Mouse (Mus musculus): ENCODE measurements around the gene Sox15. TPM values are rescaled to one million over a fixed set of nuclear protein-coding genes. Genes with fewer than 3 reads are reported as not detected.

Gene Sox15
- total and polyA plus RNA-seq, 3 experiments = 0.17 to 0.54 TPM; not detected in 1

- no peaks in the 10 kb centered on the region for H3K27me3 ChIP-seq (replicated peaks)
These were observed 34.8 kb downstream of the Sox15 start for GRCm38 (mm10) chr11:69689891-69690290.

GRCm38 (mm10) chr11:69692196-69692811 lies 37.2 kb downstream of the Sox15 start:
- no peaks in the 10 kb centered on the region for H3K79me2 ChIP-seq (replicated peaks; ENCODE audit: control insufficient read depth, extremely low read depth, insufficient read depth, poor library complexity, severe bottlenecking)
- no peak for DNase-seq (ENCODE audit: extremely low read depth)
- H3K4me3 ChIP-seq (replicated peaks in 1 of 3; ENCODE audit: low read depth in 2 of 3, low read length in 2 of 3, poor library complexity in 1 of 3) = no peak overlapping the region
- H3K27me3 ChIP-seq (replicated peaks) = no peaks in the 10 kb centered on the region
- dilution Hi-C loops (cut with MboI; ENCODE audit: extremely low pct_ligation_motif_present, extremely low pct_unique_long_range_greater_than_20kb, low sequenced_read_pairs) = no loop called here
- no peaks in the 10 kb centered on the region for H3K4me1 ChIP-seq (ENCODE audit: control insufficient read depth in 1 of 2, insufficient read depth in 2 of 2)
- H3K4me2 ChIP-seq (ENCODE audit: insufficient read depth, low read depth, poor library complexity, severe bottlenecking) = no peak overlapping the region
- in situ Hi-C loops (cut with MboI; ENCODE audit: low pct_ligation_motif_present, low pct_unique_long_range_greater_than_20kb, low sequenced_read_pairs) = no loop called here
- H3K9me3 ChIP-seq (replicated peaks; ENCODE audit: low read length) = no peaks in the 10 kb centered on the region
- H3K27ac ChIP-seq (ENCODE audit: insufficient read depth, low read depth) = no peak overlapping the region
- H3K36me3 ChIP-seq (replicated peaks in 1 of 2; ENCODE audit: control insufficient read depth in 1 of 2, insufficient read depth in 1 of 2, low read length in 1 of 2) = no peaks in the 10 kb centered on the region
- TF ChIP-seq SMC3 (IDR thresholded peaks at IDR 0.05; ENCODE audit: low read depth, low read length) (no peak), HCFC1 (IDR thresholded peaks at IDR 0.05; ENCODE audit: low read depth, low read length) (no peak), ZNF384 (IDR thresholded peaks at IDR 0.05; ENCODE audit: low read depth, low read length) (no peak), ZC3H11A (IDR thresholded peaks at IDR 0.05; ENCODE audit: low read depth, low read length) (no peak), PAX5 (IDR thresholded peaks at IDR 0.05; ENCODE audit: low read length) (no peak), ZKSCAN1 (IDR thresholded peaks at IDR 0.05; ENCODE audit: borderline replicate concordance, low read depth, low read length) (no peak), NELFE (IDR thresholded peaks at IDR 0.05; ENCODE audit: low read depth, low read length) (no peak), CTCF (conservative IDR thresholded peaks at IDR 0.05 in 1 of 2, IDR thresholded peaks at IDR 0.05 in 1 of 2; ENCODE audit: low read depth in 2 of 2, low read length in 2 of 2) (no peak), MAZ (IDR thresholded peaks at IDR 0.05; ENCODE audit: low read depth, low read length) (no peak), JUND (conservative IDR thresholded peaks at IDR 0.05; ENCODE audit: low read depth, low read length) (no peak), MXI1 (IDR thresholded peaks at IDR 0.05; ENCODE audit: low read depth, low read length) (no peak), ZMIZ1 (IDR thresholded peaks at IDR 0.05; ENCODE audit: low read depth, low read length) (no peak), KAT2A (IDR thresholded peaks at IDR 0.05; ENCODE audit: insufficient replicate concordance, low read length) (no peak), CHD2 (IDR thresholded peaks at IDR 0.05; ENCODE audit: low read length) (no peak)
- no peak overlapping the region for H3K9ac ChIP-seq (ENCODE audit: insufficient read depth, low read depth)

More at GRCm38 (mm10) chr11:69689891-69690290, 34.8 kb downstream of the Sox15 start:
- H3K27ac ChIP-seq (ENCODE audit: insufficient read depth, low read depth) = no peak overlapping the region
- dilution Hi-C loops (cut with MboI; ENCODE audit: extremely low pct_ligation_motif_present, extremely low pct_unique_long_range_greater_than_20kb, low sequenced_read_pairs) = no loop called here
- no peak overlapping the region for H3K4me3 ChIP-seq (replicated peaks in 1 of 3; ENCODE audit: low read depth in 2 of 3, low read length in 2 of 3, poor library complexity in 1 of 3)
- H3K9me3 ChIP-seq (replicated peaks; ENCODE audit: low read length) = no peaks in the 10 kb centered on the region
- no peak for DNase-seq (ENCODE audit: extremely low read depth)
- H3K79me2 ChIP-seq (replicated peaks; ENCODE audit: control insufficient read depth, extremely low read depth, insufficient read depth, poor library complexity, severe bottlenecking) = no peaks in the 10 kb centered on the region
- in situ Hi-C loops (cut with MboI; ENCODE audit: low pct_ligation_motif_present, low pct_unique_long_range_greater_than_20kb, low sequenced_read_pairs) = loop anchor here (10.0 kb wide), 1 partner anchor 55 kb away; no protein-coding TSS in a partner anchor
- H3K36me3 ChIP-seq (replicated peaks in 1 of 2; ENCODE audit: control insufficient read depth in 1 of 2, insufficient read depth in 1 of 2, low read length in 1 of 2) = no peaks in the 10 kb centered on the region
- no peak overlapping the region for H3K4me2 ChIP-seq (ENCODE audit: insufficient read depth, low read depth, poor library complexity, severe bottlenecking)
- peaks cover 4 to 16% of the 10 kb centered on the region in 2 experiments for H3K4me1 ChIP-seq (ENCODE audit: control insufficient read depth in 1 of 2, insufficient read depth in 2 of 2)
- no peak overlapping the region for H3K9ac ChIP-seq (ENCODE audit: insufficient read depth, low read depth)
- no peak for TF ChIP-seq NELFE (IDR thresholded peaks at IDR 0.05; ENCODE audit: low read depth, low read length)
- TF ChIP-seq CHD2 (IDR thresholded peaks at IDR 0.05; ENCODE audit: low read length) = no peak
- TF ChIP-seq KAT2A (IDR thresholded peaks at IDR 0.05; ENCODE audit: insufficient replicate concordance, low read length) = no peak
- no peak for TF ChIP-seq USF1 (IDR thresholded peaks at IDR 0.05; ENCODE audit: low read depth, low read length)
- no peak for TF ChIP-seq BHLHE40 (IDR thresholded peaks at IDR 0.05; ENCODE audit: low read depth, low read length)
- TF ChIP-seq ZMIZ1 (IDR thresholded peaks at IDR 0.05; ENCODE audit: low read depth, low read length) = no peak
- no peak for TF ChIP-seq UBTF (IDR thresholded peaks at IDR 0.05; ENCODE audit: low read depth, low read length)
- no peak for TF ChIP-seq IRF4 (IDR thresholded peaks at IDR 0.05; ENCODE audit: low read depth, low read length)
- no peak for TF ChIP-seq JUND (conservative IDR thresholded peaks at IDR 0.05; ENCODE audit: low read depth, low read length)
- no peak for TF ChIP-seq ZKSCAN1 (IDR thresholded peaks at IDR 0.05; ENCODE audit: borderline replicate concordance, low read depth, low read length)
- no peak for TF ChIP-seq ZC3H11A (IDR thresholded peaks at IDR 0.05; ENCODE audit: low read depth, low read length)
- TF ChIP-seq MYC (IDR thresholded peaks at IDR 0.05; ENCODE audit: low read depth, low read length) = no peak
- TF ChIP-seq SMC3 (IDR thresholded peaks at IDR 0.05; ENCODE audit: low read depth, low read length) = no peak
